Mouse (Mus musculus): ENCODE data around the gene Gm4871. TPM values are rescaled to one million over a fixed set of nuclear protein-coding genes. Genes with fewer than 3 reads are reported as not detected.

The Gm4871 gene
- not detected for polyA plus RNA-seq (2017; shearing (Covaris generic))

DNA sequence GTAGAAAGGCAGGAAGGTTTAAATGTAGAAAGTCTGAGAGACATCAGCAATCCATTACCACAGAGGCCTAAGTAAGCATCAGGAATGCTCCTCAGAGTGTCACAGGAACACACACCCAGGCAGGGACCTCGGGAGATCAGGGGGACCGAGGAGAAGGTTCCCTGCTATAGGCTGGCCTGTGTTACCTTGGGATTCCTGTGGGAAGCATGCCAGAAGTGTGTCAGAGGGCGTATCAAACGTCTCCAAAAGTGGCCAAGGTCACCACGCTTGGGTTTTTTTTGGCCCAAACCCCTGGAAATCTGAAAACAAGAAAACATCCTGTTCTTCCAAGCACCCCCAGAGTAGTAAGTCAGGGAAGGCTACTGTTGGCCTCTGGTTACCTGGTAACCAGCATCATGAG is at the start of gene Gm4871:
TSS of gene Gm4871 (minus strand) at position 364 of the 400 bp plus-strand sequence.

GRCm38 (mm10) chr5:145042690-145043089 is 10.1 kb upstream of the Gm4871 start, which contains the start of gene 1700018F24Rik:
Gene 1700018F24Rik (plus strand): TSS chr5:145042990.

Other genes starting within 250 kb of the Gm4871 start
- gene Smurf1, start 66.9 kb downstream of the Gm4871 start, polyA plus RNA-seq (2017; shearing (Covaris generic)): 3.2 TPM
- not detected for gene 1700018F24Rik, start 10.2 kb upstream of the Gm4871 start, polyA plus RNA-seq (2017; shearing (Covaris generic))
- gene Arpc1a, start 51.1 kb upstream of the Gm4871 start, polyA plus RNA-seq (2017; shearing (Covaris generic)): 87.7 TPM
- gene Kpna7, start 51.3 kb upstream of the Gm4871 start, polyA plus RNA-seq (2017; shearing (Covaris generic)): not detected
- 1,374 TPM for gene Arpc1b, start 81.5 kb upstream of the Gm4871 start, polyA plus RNA-seq (2017; shearing (Covaris generic))
- 62.8 TPM for gene Pdap1, start 107.5 kb upstream of the Gm4871 start, polyA plus RNA-seq (2017; shearing (Covaris generic))
- gene Bud31, start 107.6 kb upstream of the Gm4871 start, polyA plus RNA-seq (2017; shearing (Covaris generic)): 212 TPM
- gene Ptcd1, start 134.4 kb upstream of the Gm4871 start, polyA plus RNA-seq (2017; shearing (Covaris generic)): 28.9 TPM
- gene Cpsf4, start 134.5 kb upstream of the Gm4871 start, polyA plus RNA-seq (2017; shearing (Covaris generic)): 34.3 TPM
- gene Atp5j2, start 159.3 kb upstream of the Gm4871 start, polyA plus RNA-seq (2017; shearing (Covaris generic)): 479 TPM
- gene Zkscan14, start 169.1 kb upstream of the Gm4871 start, polyA plus RNA-seq (2017; shearing (Covaris generic)): 25.8 TPM
- 8.3 TPM for gene Zkscan5, start 171.8 kb upstream of the Gm4871 start, polyA plus RNA-seq (2017; shearing (Covaris generic))
- gene Zfp655, start 199.0 kb upstream of the Gm4871 start, polyA plus RNA-seq (2017; shearing (Covaris generic)): 54.7 TPM
- 0.83 TPM for gene Zscan25, start 247.7 kb upstream of the Gm4871 start, polyA plus RNA-seq (2017; shearing (Covaris generic))

Data from activated CD4-positive, CD25-positive, alpha-beta regulatory T cell, adult 9 weeks (primary cell).